Mouse (Mus musculus) 3134 (cell line): ENCODE data around the gene 5730522E02Rik.

Source experiments
- DNase-seq: peaks from one replicate; pipeline ENCODE4 v3.0.0-alpha.2; 2011; ENCODE audit warnings: low spot score; ENCODE audit not compliant: insufficient read length; ENCODE audit errors: extremely low read depth

Gene 5730522E02Rik

DNA sequence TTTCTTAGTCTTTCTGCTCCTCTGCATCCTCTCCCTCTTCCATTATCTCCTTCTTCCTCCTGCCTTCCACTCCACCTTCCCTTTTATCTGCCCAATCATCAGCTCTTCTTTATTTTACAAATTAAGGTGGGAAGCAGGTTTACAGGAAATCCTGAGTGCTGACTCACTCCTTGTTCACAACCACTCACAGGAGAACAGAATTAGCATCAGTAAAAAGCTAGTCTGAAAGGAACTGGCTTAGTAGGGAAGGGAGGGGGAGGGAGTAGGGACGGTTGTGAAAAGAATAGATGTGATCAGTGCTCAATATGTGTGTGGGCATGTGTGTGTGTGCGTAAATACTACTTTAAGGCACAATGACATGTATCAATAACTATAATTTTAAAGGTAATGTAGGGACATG is 81.5 kb downstream of the 5730522E02Rik start:
- no peak for DNase-seq

DNA sequence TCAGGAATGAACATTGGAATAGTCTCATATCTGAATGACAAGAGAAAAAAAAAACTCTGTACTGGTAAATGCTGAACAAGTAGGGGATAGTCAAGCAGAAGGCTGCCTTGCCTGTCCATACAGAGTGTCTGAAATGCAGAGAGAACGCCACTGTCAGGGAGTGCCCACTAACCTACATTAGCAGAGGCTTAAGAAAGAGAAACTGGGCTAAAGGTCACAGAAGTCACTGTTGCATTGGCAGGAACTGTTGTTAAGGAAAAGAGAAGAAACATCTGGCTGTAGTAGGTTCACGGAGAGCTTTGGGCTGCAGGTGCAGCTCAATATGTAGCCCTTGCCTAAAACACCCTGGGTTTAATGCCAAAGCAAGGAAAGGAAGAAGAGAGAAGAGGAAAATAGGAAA is 82.2 kb downstream of the 5730522E02Rik start:
- no peak for DNase-seq

DNA sequence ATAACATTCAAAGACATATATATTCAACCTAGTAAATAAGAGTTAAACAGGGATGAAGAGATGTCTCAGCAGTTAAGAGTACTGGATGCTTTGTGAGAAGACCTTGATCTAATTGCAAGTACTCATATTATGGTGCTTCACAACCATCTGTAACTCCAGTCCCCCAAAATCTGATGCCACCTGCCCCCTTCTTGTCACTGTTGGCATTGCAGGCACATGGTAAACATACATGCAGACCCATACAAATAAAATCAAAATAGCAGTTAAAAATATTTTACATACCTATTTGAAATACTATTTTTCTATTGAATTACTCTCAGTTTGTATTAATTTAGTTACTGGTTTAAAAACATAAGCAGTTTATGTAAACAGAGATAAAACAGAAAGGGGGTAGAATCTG is 84.6 kb downstream of the 5730522E02Rik start:
- no peak for DNase-seq

DNA sequence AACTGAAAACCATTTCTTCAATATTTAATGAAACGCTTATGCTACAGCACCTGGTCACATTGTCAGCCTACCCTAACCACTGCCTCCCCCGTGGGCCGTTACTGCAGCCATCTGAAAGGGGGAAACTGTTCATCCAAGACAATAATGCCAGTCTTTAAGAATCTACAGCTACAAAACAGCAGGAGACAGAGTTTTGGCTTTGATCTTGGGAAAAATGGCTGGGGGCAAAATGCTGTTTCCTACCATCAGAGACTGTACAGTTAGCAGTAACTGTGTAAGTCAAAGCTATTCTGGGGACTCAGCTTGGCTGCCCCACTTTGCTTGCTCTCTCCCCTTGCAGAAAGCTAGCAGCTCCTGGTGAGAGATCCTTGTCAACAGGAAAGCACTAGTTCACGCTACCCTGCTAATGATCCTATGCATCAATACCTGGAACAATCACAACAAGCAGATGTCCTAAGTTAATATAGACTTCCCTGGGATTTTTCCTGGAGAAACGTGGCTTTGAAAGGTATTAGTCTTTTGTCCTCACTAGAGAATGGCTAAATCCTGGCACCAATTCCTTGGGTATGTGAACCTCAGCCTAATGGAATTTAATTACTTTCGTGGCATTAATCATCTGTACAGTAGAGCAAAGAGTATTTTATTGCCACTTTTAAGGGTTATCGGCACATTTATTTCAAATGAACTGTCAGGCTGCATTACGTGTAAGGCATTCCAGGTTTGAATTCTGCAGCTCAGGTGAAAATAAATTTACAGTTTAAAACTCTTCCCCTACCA is 89.6 kb downstream of the 5730522E02Rik start:
- no peak for DNase-seq

DNA sequence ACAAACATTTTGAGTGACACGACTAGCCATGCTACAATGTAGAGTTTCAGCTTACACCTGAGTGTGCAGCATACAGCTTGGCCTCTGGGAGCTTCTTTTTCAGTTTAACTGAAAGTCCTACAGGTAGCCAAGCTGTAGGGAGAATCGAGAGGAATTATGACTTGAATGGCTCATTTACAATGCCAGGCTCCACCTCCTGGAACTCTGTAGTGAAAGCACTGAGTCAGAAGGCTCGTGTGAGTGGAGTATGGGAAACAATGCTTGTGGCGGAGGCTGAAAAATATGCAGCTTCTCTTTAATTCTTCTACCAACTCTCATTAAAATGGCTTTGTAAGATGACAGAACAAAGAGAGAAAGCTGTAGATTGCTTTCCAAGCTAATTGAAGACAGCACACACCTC is 92.9 kb downstream of the 5730522E02Rik start:
- DNase-seq: no peak

GRCm38 (mm10) chr11:26112206-26112605 is 98.4 kb downstream of the 5730522E02Rik start:
- DNase-seq: no peak

GRCm38 (mm10) chr11:26108647-26109046 is 101.9 kb downstream of the 5730522E02Rik start:
- DNase-seq: no peak

GRCm38 (mm10) chr11:26104680-26105079 is 105.9 kb downstream of the 5730522E02Rik start:
- DNase-seq: no peak

GRCm38 (mm10) chr11:26103698-26104097 is 106.9 kb downstream of the 5730522E02Rik start:
- no peak for DNase-seq

- no peak for DNase-seq
Observed at GRCm38 (mm10) chr11:26102878-26103277, 107.7 kb downstream of the 5730522E02Rik start.

DNA sequence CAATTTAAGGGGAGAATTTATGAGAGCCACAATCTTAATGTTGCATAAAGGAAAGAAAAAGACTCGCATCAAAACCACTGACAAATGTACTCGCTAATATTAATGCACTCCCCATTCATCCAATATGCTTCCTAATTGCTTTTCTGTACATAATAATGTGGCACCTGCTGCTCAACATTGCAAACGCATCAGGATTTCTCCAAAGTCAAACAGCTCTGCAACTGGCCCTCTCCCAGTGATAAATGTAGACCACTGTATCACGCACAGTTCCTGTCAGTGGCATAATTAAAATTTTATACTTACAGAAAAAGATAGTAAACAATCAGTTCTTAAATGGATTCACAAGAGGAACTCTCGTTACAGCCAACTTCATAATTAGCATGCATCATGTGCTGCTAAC is 110.5 kb downstream of the 5730522E02Rik start:
- DNase-seq: no peak

DNA sequence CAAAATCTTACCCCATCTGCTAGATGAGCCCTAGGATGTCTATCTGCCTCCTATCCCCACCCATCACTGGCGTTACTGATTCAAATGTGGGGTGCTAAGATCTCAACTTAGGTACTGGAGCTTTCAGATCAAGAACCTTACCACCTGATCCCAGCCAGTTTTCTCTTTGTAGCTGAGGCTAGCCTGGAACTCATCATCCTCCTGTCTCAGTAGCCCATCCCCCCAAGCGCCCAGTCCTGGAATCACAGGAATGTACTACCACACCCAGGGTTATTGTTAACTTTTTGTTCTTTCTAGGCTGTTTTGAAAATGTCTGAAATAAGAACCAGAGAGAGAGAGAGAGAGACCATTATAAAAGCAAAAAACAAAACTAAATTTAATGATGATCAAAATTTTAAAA is 111.6 kb downstream of the 5730522E02Rik start:
- no peak for DNase-seq

- DNase-seq: no peak
Observed at GRCm38 (mm10) chr11:26096095-26096494, 114.5 kb downstream of the 5730522E02Rik start.

DNA sequence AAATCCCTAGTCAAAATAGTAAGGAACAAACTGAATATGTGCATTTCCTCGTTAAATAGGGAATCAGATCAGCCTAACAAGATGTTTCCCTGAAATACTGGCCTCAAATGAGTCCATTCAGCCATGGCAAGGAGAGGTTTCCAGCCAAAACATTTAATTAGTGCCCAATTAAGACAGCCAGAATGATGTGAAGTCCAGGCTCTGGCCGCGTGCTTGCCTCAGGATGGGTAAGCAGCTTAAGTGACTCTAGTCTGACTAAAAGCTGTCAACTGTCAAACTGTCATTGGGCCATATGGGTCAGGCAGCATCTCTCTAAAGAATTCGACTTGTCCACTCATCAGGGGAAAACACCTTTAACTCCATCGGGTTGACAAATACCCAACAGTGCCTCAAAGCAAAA is 121.6 kb downstream of the 5730522E02Rik start:
- DNase-seq: no peak

DNA sequence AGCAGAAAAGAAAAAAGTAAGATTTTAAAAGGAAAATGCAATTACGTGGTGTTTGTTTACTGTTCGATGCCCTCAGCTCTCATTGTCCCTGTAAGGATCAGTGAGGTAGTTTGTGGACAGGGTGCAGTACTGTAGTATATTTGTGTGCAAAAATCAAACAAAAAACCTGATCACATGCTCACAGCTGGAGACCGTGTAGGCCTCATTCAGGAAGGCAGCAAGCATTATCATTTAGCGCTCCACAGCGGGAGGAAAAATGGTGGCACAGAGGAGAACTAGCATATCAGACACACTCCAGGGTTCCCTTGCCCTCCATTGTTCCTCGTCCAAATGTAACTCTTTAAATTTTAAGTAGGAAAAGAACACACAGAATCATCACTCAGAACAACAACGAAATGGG is 123.9 kb downstream of the 5730522E02Rik start:
- no peak for DNase-seq

- no peak for DNase-seq
Observed at GRCm38 (mm10) chr11:26085380-26086035, 125.1 kb downstream of the 5730522E02Rik start.

DNA sequence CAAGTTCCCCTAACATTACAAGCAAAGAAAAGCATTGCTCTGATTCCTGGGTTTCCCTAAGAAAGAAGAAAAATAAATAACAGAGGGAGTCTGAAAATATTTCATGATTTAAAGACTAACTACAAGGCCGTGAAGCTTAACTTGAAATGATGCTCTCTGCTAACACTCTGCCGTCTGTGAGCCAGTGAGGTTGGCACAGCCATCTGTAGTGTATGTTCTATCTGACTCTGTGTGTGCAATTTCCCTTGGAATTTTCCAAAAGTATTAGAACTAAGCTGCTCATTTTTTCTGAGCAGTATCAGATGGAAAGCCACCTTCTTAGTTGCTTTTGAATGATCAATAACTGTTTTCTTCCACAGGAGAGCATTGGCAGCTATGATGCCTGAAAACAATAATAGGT is 134.2 kb downstream of the 5730522E02Rik start:
- DNase-seq: no peak

- no peak for DNase-seq
Observed at GRCm38 (mm10) chr11:26075536-26075935, 135.0 kb downstream of the 5730522E02Rik start.

GRCm38 (mm10) chr11:26073638-26074294 is 136.8 kb downstream of the 5730522E02Rik start:
- DNase-seq: no peak

- DNase-seq: no peak
Observed at GRCm38 (mm10) chr11:26072101-26072500, 138.5 kb downstream of the 5730522E02Rik start.

- no peak for DNase-seq
Observed at GRCm38 (mm10) chr11:26063252-26063651, 147.3 kb downstream of the 5730522E02Rik start.
